Mouse (Mus musculus): ENCODE data around the gene 4931428L18Rik.
"Not testable (repeated sequence)": the region's sequence is repeated elsewhere in the genome, so short reads cannot be mapped to it uniquely, and the experiment has no call there.

The 4931428L18Rik gene

DNA sequence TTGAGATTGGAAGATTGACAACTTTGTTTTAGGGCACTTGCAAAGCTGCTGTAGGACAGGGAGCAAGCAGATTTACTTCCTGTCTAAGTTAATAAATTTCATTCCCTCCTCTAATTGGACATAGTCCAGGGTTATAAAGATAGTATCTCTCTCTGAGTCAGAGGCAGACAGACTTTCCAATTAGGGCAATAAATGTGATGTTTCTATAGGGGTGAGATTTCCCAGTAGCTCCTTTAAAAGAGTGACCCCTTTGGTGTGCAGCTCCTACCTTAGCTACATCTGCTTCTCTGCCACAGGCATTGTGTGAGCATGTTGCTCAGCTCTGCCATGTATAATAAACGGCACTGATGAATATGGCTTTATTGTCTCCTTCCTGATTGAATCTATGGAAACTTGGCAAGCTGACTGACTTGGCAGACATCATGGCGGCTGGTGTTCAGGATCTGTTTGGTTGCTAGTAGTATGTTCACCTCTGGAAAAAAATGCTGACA lies 163.6 kb downstream of the 4931428L18Rik start:
- DNase-seq (ENCODE audit: low spot score), result no peak

DNA sequence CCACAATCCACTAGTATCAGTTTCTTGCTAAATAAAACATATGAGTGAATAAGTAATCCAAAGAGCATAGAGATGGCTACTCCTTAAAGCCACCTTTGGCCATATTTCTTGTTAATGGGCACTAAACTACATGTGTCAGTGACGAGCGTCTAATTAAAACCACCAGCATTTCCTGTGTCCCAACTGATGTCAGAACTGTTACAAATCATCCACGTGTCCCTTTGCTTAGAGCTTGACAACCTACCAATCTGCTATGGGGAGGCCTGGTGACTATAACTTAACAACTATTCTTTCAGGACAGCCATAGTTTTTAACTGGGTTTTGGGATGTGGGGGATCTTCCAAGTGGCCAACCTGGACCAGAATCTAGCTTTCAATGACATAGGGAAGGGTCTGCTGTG lies 164.3 kb downstream of the 4931428L18Rik start:
- no peak for DNase-seq (ENCODE audit: low spot score)

DNA sequence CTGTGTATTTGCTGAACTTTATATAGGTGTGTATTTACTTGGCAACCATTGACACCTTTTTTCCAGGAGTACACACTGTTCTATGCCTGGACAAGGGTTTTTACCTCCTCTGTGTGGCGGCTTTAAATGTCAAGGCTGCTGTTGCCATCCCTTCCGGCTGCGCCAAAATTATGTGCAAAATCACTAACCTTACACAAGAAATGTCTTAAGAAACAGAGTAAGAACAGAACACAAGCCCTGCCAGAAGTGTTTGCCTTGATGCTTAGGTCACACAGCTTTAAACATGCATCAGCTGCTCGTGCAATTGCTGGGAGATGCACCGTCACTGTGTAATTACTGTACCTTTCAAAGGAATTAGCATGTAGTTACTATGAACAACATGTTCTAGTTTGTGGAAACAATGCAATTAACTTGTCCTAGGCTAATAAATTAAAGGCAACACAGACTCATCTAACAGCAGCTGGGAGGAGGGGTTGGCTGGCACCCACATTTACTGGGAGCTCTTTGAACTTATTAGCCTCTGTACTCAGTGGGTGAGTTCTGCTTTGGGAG lies 171.0 kb downstream of the 4931428L18Rik start:
- DNase-seq (ENCODE audit: low spot score), result no peak

DNA sequence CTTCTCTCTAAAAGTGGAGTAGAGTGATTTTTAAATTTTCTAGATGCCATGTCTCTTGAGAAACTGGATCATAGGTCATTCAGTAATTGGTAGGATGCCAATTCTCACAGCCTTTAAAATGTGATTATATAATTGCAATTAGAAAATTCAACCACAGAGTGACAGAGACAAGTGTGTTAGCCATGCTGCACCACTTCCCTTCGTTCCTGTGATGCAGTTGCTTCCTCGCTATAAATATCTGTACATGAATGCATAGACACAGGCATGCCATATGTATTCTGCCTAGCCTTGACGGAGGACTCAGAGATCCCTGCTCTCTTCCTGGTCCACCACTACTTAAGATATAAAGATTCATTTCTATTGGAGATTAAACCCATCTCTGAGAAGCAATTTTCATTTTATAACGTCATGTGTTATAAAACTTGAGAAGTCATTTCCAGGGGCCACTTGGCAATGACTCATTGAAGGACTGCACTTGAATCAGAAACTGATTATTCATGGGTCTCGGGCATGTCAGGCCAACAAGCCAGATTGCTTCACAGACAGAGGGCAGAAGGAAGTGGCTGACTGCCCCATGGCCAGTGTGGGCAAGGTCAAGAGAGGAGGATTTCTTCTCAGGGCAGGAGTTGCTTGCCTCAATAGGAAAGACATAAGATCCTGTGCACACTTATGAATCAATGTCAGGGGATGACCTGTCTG lies 172.4 kb downstream of the 4931428L18Rik start:
- DNase-seq (ENCODE audit: low spot score), result peak; percentile 21

DNA sequence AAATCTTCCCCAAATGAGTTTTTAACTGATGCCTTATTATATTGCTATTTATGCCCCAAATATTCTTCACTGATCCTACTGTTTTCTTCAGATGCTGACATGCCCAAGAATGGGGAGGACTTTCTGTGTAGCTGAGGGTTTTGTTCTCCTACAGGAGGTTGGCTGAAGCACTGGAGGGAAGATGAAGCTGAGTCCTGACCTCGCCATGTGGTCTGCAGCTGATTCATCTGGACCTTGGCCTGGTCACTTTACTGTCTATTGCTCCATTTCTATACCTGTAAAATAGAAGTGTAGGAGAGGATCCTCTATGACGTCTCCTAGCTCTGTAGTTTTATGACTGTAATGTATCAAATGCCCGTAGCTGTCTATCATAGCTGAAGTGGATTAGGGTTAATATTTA lies 179.3 kb downstream of the 4931428L18Rik start:
- no peak for DNase-seq (ENCODE audit: low spot score)

DNA sequence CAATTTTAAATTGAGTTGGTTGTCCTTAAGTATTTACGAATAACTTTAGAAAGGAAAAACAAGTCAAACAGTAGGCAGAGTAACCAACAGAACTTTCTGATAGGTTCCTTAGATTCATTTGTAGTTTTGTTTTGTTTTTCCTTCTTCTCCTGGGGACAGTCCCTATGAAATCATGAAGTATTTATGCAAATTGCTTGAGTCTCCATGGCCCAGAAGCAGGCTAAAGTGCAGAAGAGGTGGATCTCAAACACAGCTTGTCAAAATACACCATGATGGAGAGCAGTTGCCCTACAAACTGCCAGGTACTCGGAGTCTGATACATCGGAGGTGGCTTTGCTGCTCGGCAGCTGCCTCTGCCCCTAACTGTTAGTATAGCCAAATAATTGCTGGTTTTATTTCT lies 179.7 kb downstream of the 4931428L18Rik start:
- no peak for DNase-seq (ENCODE audit: low spot score)

DNA sequence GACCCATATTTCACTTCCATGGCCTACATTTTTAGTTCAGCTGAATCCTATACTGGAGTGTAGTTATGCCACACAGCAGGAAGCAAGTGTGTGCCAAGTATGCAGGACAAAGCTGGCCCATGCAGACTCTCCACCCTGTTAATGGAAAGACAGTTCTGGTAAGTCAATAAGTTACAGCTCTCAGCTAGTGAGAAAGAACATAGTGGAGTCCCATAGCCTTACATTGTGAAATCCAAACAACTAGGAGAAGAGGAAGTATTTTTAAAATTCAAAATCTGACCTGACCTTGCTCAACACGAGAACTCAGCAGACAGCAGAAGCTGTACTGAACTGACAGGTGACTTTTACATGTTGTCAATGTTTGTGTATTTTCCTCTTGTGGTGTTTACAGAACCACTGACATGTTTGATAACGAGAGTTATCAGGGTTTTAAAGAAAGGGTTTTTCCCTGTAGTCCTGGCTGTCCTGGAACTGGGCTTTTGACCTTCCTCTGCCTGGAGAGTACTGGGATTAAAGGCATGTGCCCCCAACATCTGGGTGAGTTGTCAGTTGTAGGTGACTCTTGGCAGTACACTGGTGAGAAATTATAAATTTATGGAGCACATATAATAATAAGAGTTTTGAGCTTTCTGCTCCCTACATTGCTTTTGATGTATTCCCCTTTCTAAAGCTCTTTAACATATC lies 188.5 kb downstream of the 4931428L18Rik start:
- no peak for DNase-seq (ENCODE audit: low spot score)

DNA sequence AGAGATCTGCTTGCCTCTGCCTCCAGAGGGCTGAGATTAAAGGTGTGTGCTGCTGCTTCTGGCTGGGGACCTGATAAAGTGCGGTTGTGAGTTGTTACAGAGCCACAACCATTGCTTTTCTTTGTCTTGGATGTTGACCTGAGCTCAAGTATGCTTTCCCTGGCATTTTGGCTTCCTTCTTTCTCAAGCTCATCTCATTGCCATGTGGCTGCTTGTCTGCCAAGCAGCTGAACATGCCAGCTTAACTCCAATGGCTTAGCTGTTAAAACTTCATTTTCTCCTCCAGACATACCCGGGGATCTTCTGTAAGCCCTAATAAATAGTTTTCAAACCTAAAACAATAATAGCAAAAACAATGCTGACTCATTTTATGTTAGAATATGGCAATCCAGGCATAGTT lies 190.1 kb downstream of the 4931428L18Rik start:
- no peak for DNase-seq (ENCODE audit: low spot score)

DNA sequence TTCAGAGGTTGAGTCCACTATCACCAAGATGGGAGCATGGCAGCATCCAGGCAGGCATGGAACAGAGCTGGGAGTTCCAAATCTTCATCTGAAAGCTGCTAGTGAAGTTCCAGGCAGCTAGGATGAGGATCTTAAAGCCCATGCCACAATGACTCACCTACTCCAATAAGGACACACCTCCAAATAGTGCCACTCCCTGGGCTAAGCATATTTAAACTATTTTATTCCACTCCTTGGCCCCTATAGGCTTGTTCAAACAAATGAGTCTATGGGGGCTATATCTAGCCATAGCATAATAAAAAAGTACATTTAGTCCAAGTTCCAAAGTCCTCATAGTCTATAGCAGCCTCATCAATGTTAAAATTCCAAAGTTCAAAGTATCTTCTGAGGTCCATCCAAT lies 199.3 kb downstream of the 4931428L18Rik start:
- no peak for DNase-seq (ENCODE audit: low spot score)

DNA sequence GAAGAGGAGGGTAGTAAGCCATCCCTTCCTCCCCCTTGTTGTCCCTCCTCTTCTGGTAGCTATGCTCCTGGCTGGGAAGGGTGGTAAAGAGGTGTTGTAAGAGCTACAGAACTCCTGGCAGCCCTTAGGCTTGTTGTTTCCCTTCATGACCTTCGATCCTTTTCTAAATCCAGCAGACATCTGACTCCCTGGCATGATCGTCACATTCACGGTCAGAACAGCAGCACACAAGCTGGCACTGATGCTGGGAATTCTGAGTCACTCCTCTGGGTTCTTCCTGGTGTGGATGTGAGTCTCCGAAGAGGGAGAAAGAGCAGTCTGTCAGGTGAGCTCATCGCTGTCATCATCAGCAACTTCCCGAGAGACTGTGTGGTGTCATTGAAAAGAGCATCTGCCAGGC lies 203.2 kb downstream of the 4931428L18Rik start:
- DNase-seq (ENCODE audit: low spot score), result peak; percentile 18

DNA sequence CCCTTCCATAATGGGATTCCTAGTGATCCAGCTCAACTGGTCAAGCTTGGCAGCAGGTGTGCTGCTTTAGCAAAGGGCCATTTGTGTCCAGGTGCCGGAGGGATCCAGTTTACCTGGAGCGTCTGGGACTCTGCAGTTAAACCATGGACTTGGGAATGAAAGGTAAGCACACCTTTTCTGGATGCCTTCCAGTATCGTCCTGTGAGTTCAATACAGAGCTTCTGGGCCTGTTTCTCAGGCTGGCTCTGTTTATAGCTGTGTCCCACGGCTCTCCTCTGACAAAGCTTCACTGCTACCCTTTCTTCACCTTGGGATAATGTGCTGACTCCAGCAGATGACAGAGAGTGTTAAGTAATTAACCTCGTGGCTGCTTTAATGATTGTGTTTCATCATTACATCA lies 205.1 kb downstream of the 4931428L18Rik start:
- no peak for DNase-seq (ENCODE audit: low spot score)

DNA sequence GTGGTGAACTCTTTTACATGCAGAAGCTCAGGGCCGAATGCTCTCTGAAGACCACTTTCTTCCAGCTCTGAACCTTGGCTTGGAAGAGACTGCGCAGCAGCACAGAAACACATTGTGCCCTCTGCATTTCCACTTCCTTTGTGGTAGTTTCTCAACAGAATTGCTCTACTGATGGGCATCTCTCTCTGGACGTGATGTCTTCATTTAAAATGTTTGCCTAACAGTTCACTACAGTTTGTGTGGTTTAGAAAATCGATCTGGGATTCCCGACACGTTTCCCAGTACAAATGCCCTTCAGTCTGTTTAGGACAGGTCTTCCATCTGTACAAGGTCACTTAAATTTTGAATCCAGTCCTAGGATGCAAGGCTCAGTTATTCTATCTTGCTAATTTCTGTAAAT lies 206.4 kb downstream of the 4931428L18Rik start:
- no peak for DNase-seq (ENCODE audit: low spot score)

DNA sequence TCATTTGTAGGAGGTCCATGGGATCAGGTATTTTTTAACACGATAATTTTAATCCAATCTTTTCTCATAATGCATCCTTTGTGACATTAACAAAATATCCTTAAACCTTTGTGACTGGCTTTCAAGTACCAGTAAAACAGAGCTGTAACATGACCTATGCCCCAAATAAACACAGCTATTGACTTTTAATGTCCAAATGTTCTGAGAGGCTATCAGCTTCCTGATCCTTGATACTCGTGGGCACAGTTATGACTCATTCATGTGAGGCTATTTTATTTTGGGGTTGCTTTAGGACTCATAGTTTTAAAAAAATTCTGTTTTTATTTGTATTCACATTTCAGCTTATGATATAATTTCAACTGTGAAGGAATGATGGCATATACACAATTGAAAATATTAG lies 207.2 kb downstream of the 4931428L18Rik start:
- no peak for DNase-seq (ENCODE audit: low spot score)

DNA sequence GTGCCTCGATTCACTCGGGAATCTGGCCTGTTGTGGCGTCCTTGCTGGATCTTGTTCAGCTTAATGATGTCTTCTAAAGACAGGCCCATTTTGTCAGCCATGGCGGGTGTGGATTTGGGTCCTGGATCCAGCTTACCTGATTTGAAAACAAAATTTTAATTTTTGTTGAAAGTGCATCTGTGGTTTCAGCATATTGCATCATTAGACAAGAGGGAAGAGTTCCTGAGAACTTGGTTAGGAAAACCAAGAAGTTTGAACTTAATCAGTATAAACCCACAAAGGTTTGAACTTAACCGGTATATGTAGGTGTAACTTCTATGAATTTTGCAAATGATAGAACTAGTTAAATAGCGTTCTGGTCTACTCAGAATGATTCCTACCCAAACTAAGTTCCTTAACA lies 244.6 kb downstream of the 4931428L18Rik start, which contains the start of gene AC153137.1:
Gene AC153137.1, minus strand, starts transcription at position 101 of the 400 bp plus-strand sequence.
- DNase-seq (ENCODE audit: low spot score), result not testable (repeated sequence)

DNA sequence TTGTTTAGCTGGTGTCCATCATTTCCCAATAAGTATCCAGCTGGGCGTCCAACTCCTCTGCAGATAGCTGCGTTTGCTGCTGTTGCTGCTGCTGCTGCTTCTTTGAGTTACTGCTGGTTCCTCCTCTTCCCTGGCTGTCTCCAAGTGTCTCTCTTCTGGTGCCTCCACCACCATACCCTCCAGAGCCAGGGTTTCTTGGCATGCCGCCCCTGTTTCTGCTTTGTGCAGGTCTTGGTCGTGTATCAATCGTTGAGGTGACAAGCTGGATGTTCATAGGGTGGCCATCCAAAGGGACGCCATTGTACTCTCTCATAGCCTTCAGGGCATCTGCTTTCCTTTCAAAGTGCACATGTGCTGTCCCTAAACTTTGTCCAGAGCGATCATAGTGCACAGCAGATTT lies 245.2 kb downstream of the 4931428L18Rik start:
- DNase-seq (ENCODE audit: low spot score), result not testable (repeated sequence)

DNA sequence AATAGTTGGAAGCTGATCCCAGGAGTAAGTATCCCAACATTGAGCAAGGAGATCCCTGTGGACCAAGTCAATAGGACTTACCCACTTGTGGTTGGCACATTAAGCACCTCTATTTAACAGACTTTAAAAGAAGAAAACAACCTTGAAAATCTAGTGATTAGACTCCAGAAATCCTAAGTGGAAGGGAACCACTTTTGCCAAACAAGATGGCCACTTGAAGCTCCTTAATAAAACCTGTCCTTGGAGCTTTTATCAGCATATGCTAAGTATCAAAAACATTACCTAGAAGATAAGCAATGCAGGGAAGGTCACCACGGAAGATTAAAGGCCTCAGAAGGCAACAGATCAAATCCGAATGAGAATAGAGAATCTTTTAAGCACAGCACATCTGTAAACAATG lies 270.7 kb downstream of the 4931428L18Rik start:
- DNase-seq (ENCODE audit: low spot score), result no peak

DNA sequence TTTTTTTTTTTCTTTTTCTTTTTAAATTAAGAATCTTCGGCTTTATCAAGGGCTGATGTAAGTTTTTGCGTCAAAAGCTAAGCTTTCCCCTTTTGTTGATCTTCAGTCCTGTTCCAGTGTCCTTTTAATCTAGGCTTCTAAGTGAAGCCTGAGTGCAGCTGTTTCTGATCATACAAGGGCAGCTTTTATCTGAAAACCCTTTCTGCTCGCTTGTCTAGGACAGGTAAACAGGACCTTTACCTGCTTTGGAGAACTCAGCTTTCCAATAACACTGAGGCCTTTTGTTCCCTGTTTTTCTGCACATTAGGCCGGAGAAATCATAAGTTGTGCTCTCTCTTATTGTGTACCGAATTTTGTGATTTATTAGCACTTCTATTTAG lies 272.0 kb downstream of the 4931428L18Rik start:
- DNase-seq (ENCODE audit: low spot score), result no peak

DNA sequence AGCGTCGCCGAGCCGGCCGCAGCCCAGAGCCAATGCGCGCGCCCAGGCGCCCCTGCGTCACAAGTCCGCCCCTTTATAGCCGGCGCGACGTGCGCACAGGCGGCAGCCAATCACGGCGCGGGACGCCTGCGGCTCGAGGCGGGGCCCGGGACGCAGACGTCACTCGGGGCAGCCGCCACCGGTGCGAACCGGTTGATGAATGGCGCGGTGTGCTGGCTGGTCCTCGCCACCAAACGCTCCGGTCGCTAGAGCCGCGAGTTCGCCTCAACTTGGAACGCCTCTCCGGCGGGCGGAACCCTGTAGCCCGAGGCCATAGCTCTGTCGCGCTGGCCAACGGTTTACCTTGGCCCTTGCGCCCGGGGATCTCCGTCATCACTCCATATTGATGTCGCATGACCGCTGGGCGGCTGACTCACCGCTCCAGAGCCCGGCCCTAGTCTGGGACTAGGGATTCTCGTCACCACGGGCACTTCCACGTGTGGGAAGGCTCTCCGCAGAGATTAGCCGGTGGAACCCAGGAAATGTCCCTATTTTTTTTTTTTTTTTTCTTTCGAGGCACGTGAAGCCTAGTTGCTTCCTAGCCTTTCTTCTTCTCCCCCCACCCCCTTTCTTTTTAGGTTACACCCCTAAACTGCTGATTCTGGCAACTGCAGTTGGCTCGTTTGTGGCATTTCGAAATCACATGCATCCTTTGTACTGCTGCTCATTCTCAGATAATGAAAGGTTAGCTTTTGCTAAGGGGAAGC lies 272.6 kb downstream of the 4931428L18Rik start:
- peak; percentile 98 for DNase-seq (ENCODE audit: low spot score)

DNA sequence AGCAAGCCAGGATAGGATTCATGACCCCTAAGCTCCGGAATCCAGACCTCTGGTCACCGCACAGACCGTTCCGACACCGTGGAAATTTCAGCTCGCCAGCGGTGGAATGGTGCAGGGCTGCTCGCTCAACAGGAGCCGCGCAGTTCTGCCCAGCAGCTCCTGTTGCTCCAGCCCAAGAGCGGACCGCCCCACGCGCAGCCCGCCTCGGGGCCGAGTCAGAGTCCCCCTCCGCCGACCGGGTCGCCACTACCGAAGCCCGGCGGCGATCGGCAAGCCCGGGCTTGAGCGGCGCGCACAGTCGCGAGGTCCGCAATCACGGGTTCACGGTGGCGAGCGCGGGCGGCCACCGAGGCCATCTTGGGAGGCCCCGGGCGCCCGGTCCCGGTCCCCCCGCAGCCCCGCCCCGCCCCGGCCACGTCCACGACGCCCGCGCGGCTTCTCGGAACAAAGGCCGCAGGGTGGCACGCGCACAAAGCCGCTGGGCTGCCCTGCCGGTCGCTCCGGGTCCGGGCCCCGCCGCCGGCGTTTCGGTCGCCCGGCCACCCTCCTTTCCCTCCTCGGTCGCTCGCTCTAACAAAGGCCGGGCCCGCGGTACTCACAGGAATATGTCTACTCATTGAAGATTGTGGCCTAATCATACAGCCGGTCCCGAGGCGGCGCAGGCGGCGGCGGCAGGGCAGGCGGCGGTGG lies 273.4 kb downstream of the 4931428L18Rik start:
- peak; percentile 66 for DNase-seq (ENCODE audit: low spot score)

DNA sequence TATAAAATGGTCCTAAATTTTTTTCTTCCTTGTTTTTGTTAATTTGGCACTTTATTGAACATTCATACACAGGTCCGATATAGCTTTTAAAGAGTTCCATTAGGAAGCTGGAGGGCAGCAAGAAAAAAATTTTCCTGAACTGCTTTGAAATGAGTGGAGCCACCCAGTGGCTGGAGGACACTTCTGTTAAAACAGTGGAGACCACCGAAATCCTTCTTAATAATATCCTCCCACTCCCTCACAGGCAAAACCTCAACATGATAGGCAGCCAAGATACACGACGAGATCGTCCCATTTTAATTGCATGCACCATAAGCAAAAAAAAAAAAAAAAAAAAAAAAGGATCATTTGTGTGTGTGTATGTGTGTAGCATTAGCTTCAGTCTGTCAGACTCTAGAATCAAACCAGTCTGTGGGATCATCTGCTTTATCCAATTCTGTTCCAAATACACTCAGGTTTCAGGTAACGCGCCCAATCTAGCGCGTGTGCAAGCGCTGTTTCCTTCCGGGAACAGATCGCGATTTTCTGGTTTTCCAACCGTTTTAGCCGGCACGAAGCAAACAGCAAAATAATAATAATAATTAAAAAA lies 274.0 kb downstream of the 4931428L18Rik start:
- DNase-seq (ENCODE audit: low spot score), result no peak
